Mouse (Mus musculus) MEL (cell line): ENCODE results near the gene Atg13. TPM values are rescaled to one million over a fixed set of nuclear protein-coding genes. Genes with fewer than 3 reads are reported as not detected.

Experiments used
- DNase-seq: peaks from one replicate; pipeline ENCODE4 v3.0.0; 2011; ENCODE audit warnings: low read depth, low spot score
- H3K27ac ChIP-seq: 2 replicates; pipeline ENCODE4 v1.5.1; 2012; ENCODE audit warnings: low read depth, mild to moderate bottlenecking, control low read depth, low read length, moderate library complexity; ENCODE audit not compliant: control insufficient read depth
- H3K27me3 ChIP-seq, 2 experiments: fragments of 150-350 bp in 1 of 2; sonication (generic) in 1 of 2; 2 replicates each; pipeline ENCODE4 v1.6.1; 2012; ENCODE audit warnings: low read length in 2 of 2, mild to moderate bottlenecking in 2 of 2, improper control_type of control experiment in 1 of 2, moderate library complexity in 1 of 2; ENCODE audit not compliant: insufficient read depth in 2 of 2, control insufficient read depth in 1 of 2
- H3K36me3 ChIP-seq, 2 experiments: 2 replicates each; pipeline ENCODE4 v1.6.1; 2012 to 2014; ENCODE audit warnings: low read length in 2 of 2, improper control_type of control experiment in 1 of 2, inconsistent platforms in 1 of 2, mild to moderate bottlenecking in 1 of 2; ENCODE audit not compliant: insufficient read depth in 2 of 2, control insufficient read depth in 1 of 2
- H3K4me1 ChIP-seq, 2 experiments: fragments of 150-350 bp in 1 of 2; sonication (generic) in 1 of 2; 2 replicates each; pipeline ENCODE4 v1.6.1; 2012; ENCODE audit warnings: low read length in 2 of 2, improper control_type of control experiment in 1 of 2, mild to moderate bottlenecking in 1 of 2; ENCODE audit not compliant: insufficient read depth in 2 of 2, control insufficient read depth in 1 of 2
- H3K4me3 ChIP-seq, 2 experiments: fragments of 150-350 bp in 1 of 2; sonication (generic) in 1 of 2; 2 replicates each; pipeline ENCODE4 v1.5.1; 2012; ENCODE audit warnings: low read depth in 2 of 2, low read length in 2 of 2, mild to moderate bottlenecking in 2 of 2, moderate library complexity in 2 of 2, control low read depth in 1 of 2, improper control_type of control experiment in 1 of 2; ENCODE audit not compliant: control insufficient read depth in 1 of 2, insufficient read depth in 1 of 2
- H3K79me2 ChIP-seq: 2 replicates; pipeline ENCODE4 v1.6.1; 2012; ENCODE audit warnings: mild to moderate bottlenecking, low read length, moderate library complexity; ENCODE audit not compliant: control insufficient read depth, poor library complexity, insufficient read depth
- H3K9ac ChIP-seq: 2 replicates; pipeline ENCODE4 v1.6.1; 2012; ENCODE audit warnings: low read depth, mild to moderate bottlenecking, control low read depth, low read length, moderate library complexity; ENCODE audit not compliant: control insufficient read depth, poor library complexity, severe bottlenecking
- H3K9me3 ChIP-seq: fragments of 150-350 bp; sonication (generic); replicated peaks from 2 replicates; pipeline ENCODE4 v1.6.1; 2012; ENCODE audit warnings: mild to moderate bottlenecking, low read length, improper control_type of control experiment, moderate library complexity; ENCODE audit not compliant: insufficient read depth
- BHLHE40 ChIP-seq: IDR thresholded peaks from 2 replicates; pipeline ENCODE4 v1.6.1; 2012; ENCODE audit warnings: low read depth, mild to moderate bottlenecking, inconsistent platforms, low read length, improper control_type of control experiment, borderline replicate concordance
- CHD1 ChIP-seq: IDR thresholded peaks from 2 replicates; pipeline ENCODE4 v1.6.1; 2012; ENCODE audit warnings: low read depth, mild to moderate bottlenecking, inconsistent platforms, low read length, improper control_type of control experiment
- ELF1 ChIP-seq: IDR thresholded peaks from 2 replicates; pipeline ENCODE4 v1.6.1; 2014; ENCODE audit warnings: low read depth, mild to moderate bottlenecking, inconsistent platforms, low read length, improper control_type of control experiment, moderate library complexity
- EP300 ChIP-seq, 2 experiments: IDR thresholded peaks; 2 replicates each; pipeline ENCODE4 v1.6.1; 2011; ENCODE audit warnings: improper control_type of control experiment in 2 of 2, low read length in 2 of 2, low read depth in 1 of 2, mild to moderate bottlenecking in 1 of 2
- GABPA ChIP-seq: IDR thresholded peaks from 2 replicates; pipeline ENCODE4 v1.6.1; 2012; ENCODE audit warnings: low read depth, mild to moderate bottlenecking, inconsistent platforms, low read length, improper control_type of control experiment, moderate library complexity
- HCFC1 ChIP-seq: IDR thresholded peaks from 2 replicates; pipeline ENCODE4 v1.6.1; 2012; ENCODE audit warnings: low read depth, mild to moderate bottlenecking, inconsistent platforms, low read length, improper control_type of control experiment, moderate library complexity
- KAT2A ChIP-seq: conservative IDR thresholded peaks from 2 replicates; pipeline ENCODE4 v1.6.1; 2012; ENCODE audit warnings: low read depth, low read length, improper control_type of control experiment, inconsistent platforms
- MAFK ChIP-seq: IDR thresholded peaks from 2 replicates; pipeline ENCODE4 v1.6.1; 2011; ENCODE audit warnings: low read depth, mild to moderate bottlenecking, low read length, improper control_type of control experiment, borderline replicate concordance
- MAX ChIP-seq: IDR thresholded peaks from 2 replicates; pipeline ENCODE4 v1.6.1; 2011; ENCODE audit warnings: low read length, improper control_type of control experiment
- MYB ChIP-seq: IDR thresholded peaks from 2 replicates; pipeline ENCODE4 v1.6.1; 2011; ENCODE audit warnings: mild to moderate bottlenecking, low read depth, low read length, improper control_type of control experiment
- MYC ChIP-seq: IDR thresholded peaks from 2 replicates; pipeline ENCODE4 v1.6.1; 2011; ENCODE audit warnings: low read depth, mild to moderate bottlenecking, low read length, improper control_type of control experiment, moderate library complexity
- NELFE ChIP-seq: IDR thresholded peaks from 2 replicates; pipeline ENCODE4 v1.6.1; 2011; ENCODE audit warnings: low read depth, low read length, improper control_type of control experiment
- NRF1 ChIP-seq: IDR thresholded peaks from 2 replicates; pipeline ENCODE4 v1.6.1; 2014; ENCODE audit warnings: low read depth, mild to moderate bottlenecking, inconsistent platforms, low read length, improper control_type of control experiment, moderate library complexity; ENCODE audit not compliant: poor library complexity, insufficient read depth, severe bottlenecking
- POLR2AphosphoS5 ChIP-seq: IDR thresholded peaks from 2 replicates; pipeline ENCODE4 v1.6.1; 2012; ENCODE audit warnings: low read depth, borderline replicate concordance, mild to moderate bottlenecking, inconsistent platforms, low read length, moderate library complexity, mixed read lengths
- RAD21 ChIP-seq: IDR thresholded peaks from 2 replicates; pipeline ENCODE4 v1.6.1; 2011; ENCODE audit warnings: mild to moderate bottlenecking, low read depth, low read length, improper control_type of control experiment
- TAL1 ChIP-seq: IDR thresholded peaks from 2 replicates; pipeline ENCODE4 v1.6.1; 2012; ENCODE audit warnings: mild to moderate bottlenecking, inconsistent platforms, low read length, moderate library complexity, mixed read lengths
- UBTF ChIP-seq: IDR thresholded peaks from 2 replicates; pipeline ENCODE4 v1.6.1; 2012; ENCODE audit warnings: low read depth, mild to moderate bottlenecking, inconsistent platforms, low read length, improper control_type of control experiment, moderate library complexity, borderline replicate concordance; ENCODE audit not compliant: insufficient read depth
- ZKSCAN1 ChIP-seq: IDR thresholded peaks from 2 replicates; pipeline ENCODE4 v1.6.1; 2012; ENCODE audit warnings: low read depth, mild to moderate bottlenecking, inconsistent platforms, low read length, improper control_type of control experiment, moderate library complexity
- polyA plus RNA-seq, 2 experiments: library from polyadenylated mRNA; stranded (reverse) in 1 of 2; unstranded in 1 of 2; fragments of >175 nt in 1 of 2; fragments of >200 nt in 1 of 2; gene quantifications; 2 replicates each; pipeline versions ENCODE4 v1.2.1 to v1.2.4; 2012; ENCODE audit warnings: low replicate concordance in 2 of 2, low read depth in 1 of 2; ENCODE audit not compliant: insufficient read length in 2 of 2, insufficient read depth in 1 of 2, missing spikeins in 1 of 2
- total RNA-seq: library from RNA; depleted of rRNA; stranded (reverse); fragments of 300-350 nt; gene quantifications from 2 replicates; pipeline ENCODE4 v1.2.3, GENCODE M21; 2012

The Atg13 gene
- total and polyA plus RNA-seq, 3 experiments: 8.4 to 27.7 TPM; not detected in 1

- Histone ChIP-seq H3K27ac (no peak overlapping the region), H3K9ac (no peak overlapping the region), H3K79me2 (no peaks in the 10 kb centered on the region)
- DNase-seq: no peak
- TF ChIP-seq KAT2A: no peak
- TF ChIP-seq RAD21: no peak
- no peak for TF ChIP-seq HCFC1
- no peak for TF ChIP-seq EP300 (IDR thresholded peaks at IDR 0.05; ENCODE audit: low read depth in 1 of 2, low read length in 2 of 2)
- no peak for TF ChIP-seq UBTF
- no peak for TF ChIP-seq ZKSCAN1
- TF ChIP-seq POLR2AphosphoS5: no peak
- TF ChIP-seq NRF1: no peak
- TF ChIP-seq, all 39 proteins: peak for 0
- Histone ChIP-seq H3K4me1 (no peaks in the 10 kb centered on the region), H3K4me3 (no peak overlapping the region), H3K36me3 (no peaks in the 10 kb centered on the region; a peak in 1 of 4 replicates), H3K27me3 (no peaks in the 10 kb centered on the region), H3K9me3 (no peaks in the 10 kb centered on the region)
These were observed 36.8 kb downstream of the Atg13 start for GRCm38 (mm10) chr2:91673587-91673986.

GRCm38 (mm10) chr2:91670038-91670437 lies 40.3 kb downstream of the Atg13 start:
- Histone ChIP-seq H3K36me3 (peaks cover 0 to 2% of the 10 kb centered on the region in 2 experiments; a peak in 1 of 4 replicates), H3K4me3 (no peak overlapping the region), H3K9me3 (no peaks in the 10 kb centered on the region), H3K4me1 (no peaks in the 10 kb centered on the region), H3K27me3 (no peaks in the 10 kb centered on the region), H3K27ac (no peak overlapping the region), H3K79me2 (no peaks in the 10 kb centered on the region), H3K9ac (no peak overlapping the region)
- TF ChIP-seq MYC (no peak), MAX (no peak), NRF1 (no peak), MYB (no peak), BHLHE40 (no peak), GABPA (no peak), NELFE (no peak), TAL1 (no peak), ELF1 (no peak), KAT2A (no peak), EP300 (IDR thresholded peaks at IDR 0.05; ENCODE audit: low read depth in 1 of 2, low read length in 2 of 2) (no peak), CHD1 (no peak), MAFK (no peak)
- no peak for DNase-seq
